Mouse (Mus musculus) left cerebral cortex, adult 8-10 months (tissue): ENCODE measurements around the gene Rfpl4b. TPM values are rescaled to one million over a fixed set of nuclear protein-coding genes. Genes with fewer than 3 reads are reported as not detected.
"Not testable (repeated sequence)": the region's sequence is repeated elsewhere in the genome, so short reads cannot be mapped to it uniquely, and the experiment has no call there.

Experiments used
- DNase-seq, 2 experiments: peaks; one replicate each; pipeline ENCODE4 v3.0.0; 2022; ENCODE audit warnings: low spot score in 2 of 2
- total RNA-seq, 4 experiments: library from RNA; stranded (reverse); gene quantifications; 2 replicates each; pipeline ENCODE4 v1.2.4; 2022

The Rfpl4b gene
- total RNA-seq, result not detected

DNA sequence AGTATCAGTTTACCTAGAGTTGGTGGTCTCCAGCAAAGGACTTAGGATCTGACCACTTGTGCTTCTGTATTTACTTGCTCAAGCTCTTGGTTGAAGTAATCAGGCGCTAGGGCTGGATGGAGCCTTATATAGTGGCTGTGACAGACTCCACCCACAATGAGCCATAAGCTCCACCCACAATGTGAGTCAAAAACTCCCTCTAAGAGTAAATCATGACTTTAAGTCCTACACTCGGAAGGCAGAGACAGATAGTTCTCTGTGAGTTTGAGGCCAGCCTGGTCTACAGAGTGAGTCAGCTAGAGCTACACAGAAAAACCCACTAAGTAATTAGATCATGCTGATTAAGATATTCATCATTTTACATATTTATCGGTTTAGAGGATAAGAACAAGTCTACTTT lies at the start of gene Rfpl4b:
Gene Rfpl4b (minus strand): TSS at position 101 of the 400 bp plus-strand sequence.
- DNase-seq, result no peak

DNA sequence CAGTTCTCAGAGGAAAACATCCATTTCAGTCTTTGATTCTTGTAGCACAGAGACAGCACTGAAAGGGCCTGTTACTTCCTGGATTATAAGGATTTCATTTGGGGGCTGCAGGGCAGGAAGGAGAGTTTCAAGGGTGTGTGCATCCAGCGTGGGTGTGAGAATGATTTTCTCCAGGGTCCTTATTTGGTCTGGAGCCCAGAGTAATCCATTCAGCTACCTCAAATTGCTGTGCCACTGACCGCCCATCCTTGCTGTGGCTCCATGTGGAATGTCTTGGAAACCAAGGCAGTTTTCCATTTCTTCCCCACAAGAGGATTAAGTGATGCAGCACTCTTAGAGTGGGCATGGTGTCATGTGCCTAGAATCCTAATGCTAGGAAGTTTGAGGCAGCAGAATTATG lies 33.6 kb upstream of the Rfpl4b start:
- no peak for DNase-seq

DNA sequence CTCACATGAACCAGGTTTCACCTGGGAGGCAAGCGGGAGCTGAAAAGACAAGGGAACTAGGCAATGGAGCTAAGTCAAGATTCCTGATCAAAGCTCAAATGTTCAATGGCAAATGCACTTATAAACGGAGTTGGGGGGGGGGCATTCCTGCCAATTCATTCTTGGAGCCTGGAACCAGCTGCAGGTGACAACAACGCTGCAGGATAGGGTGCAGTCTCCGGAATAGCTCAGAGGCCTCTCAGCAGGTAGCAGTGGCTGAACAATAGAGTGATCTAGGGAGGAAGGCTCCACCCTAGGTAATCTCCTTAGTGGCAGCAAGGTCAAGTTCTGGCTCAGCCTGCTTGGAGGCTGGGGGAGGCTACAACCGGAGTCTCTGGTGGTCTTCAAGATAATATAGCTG lies 28.4 kb upstream of the Rfpl4b start:
- not testable (repeated sequence) for DNase-seq

DNA sequence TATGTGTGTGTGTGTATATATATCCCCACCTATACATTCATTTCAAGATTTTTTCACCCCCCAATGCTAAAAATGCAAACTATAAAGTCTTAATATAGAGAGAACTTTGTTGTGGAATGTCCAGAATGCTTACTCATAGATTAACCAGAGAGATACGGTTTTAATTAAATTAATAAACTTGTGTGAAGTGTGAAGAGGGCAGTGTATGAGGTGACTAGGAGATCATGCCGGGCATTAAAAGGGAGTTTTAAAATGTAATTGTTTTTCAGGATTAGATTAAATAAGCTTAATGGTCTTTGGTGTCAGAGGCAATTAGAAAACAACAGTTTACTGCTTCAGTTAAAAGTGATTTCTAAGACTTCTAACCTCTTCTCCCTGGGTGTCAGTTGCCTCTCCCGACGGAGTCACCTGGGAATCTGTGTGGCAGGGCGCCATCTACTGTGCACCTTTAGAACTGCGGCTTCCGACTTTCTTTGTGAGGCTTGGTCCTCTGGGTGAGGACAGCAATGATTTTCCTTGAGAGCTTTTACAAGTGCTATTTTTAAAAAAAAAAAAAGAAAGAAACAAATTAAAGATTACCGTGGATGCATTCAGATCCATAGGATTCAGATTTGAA lies 27.4 kb upstream of the Rfpl4b start:
- peak; percentile 15 to 83 for DNase-seq

DNA sequence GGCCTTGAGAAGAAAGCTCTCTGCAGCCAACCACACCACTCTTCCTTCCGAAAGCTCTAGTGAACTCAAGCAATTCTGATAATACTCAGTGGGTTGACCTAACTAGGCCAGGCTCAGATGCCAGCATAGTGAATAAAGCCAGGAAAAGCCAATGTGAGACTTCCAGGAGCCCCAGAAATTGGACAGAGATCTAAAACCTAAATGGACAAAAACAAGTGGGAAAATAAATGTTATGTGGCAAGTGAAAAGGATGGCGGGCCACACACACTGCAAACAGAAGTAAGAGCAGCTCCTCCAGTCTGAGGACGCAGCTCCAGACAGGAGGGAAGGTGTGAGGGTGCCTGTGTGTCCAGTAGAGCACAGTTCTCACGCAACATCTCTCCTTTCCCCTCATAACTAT lies 26.7 kb upstream of the Rfpl4b start:
- no peak for DNase-seq

DNA sequence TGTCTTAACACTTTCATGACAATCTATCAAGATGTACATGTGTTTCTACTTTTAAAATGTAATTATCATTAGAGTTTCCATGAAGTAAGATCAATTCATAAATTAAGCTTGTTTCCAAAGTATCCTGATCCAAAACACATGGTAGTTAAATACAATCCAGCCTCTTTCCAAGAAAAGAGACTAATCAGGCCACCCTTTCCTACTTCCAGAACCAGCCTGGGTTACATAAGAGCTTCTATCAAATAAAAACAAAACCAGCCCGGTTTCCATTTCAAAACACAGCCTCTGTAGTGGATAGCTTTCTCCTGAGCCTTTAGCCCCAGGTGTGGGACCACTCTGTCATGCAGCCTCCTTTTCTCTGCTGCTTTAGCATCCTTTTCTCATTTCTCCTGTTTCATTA lies 2.2 kb upstream of the Rfpl4b start:
- no peak for DNase-seq

DNA sequence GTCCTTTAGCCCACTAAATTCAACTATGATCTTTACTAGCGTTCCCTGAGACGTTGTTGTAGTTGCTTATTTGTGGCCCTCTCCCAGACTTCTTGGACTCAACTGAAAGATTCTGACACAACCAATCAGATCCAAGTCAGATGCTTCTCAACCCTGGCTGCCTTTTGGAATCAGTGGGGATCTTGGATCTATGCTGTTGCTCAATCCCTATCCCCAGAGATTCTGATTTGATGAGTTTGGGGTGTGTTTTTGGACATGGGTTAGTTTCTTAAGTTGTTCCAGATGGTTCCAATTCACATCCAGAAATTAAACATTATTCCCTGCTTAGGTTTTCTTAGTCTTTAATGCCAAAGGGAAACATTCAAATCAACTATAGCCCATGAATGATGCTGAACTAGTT lies 15.5 kb downstream of the Rfpl4b start:
- DNase-seq, result no peak

DNA sequence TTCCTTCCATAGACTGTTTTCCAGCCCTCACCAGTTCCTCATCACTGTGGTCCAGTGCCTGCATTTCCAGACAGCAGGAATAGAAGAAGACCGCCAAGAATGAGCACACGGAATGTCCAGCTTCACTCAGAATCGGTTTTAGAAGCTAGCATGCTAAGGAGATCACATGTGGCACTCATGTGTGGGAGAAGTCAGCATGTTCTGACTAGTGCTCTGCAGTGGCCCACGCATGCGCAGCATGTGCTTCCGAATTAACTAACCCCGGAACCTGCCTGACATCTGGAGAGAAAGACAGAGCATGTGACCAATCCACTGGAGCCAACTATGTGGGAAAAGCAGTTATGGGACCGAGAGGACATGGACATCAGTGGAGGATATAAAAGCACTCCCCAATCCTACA lies 17.5 kb downstream of the Rfpl4b start:
- no peak for DNase-seq

DNA sequence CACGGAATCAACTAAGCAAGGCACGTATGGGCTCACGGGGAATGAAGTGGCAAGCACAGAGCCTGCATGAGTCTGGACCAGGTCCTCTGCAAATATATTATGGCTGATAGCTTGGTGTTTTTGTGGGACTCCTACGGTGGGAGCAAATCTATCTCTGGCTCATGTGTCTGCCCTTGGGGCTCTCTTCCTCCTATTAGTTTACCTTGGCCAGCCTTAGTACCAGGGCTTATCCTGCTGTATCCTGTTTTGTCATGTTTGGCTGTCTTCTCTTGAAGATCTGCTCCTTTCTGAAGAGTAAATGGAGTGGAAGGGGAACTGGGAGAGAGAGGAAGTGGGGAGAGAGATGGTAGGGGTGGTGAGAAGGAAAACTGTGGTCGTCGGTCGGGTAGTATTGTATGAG lies 18.3 kb downstream of the Rfpl4b start:
- no peak for DNase-seq

DNA sequence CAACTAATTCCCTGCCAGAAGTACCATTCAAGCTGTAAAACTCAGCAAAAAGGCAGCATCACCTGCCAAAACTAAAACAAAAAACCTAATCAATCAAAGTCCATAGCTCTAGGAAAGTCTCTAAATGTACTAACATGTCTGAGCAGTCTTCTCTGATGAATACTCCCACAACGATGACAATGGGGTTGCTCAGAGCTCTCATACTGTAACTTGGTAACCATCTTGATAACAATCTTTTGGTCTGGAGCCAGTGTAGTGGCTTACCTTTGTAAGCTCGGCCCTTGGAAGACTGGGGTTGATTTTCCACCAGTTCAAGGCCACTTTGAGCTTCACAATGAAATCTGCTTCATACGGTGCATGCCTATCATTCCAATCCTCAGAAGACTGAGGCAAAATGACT lies 33.0 kb downstream of the Rfpl4b start:
- no peak for DNase-seq

Other genes starting within 250 kb of the Rfpl4b start
- gene Lama4, start 143.7 kb upstream of the Rfpl4b start, total RNA-seq, result 10 to 100 TPM in 2 of 4 experiments, 1 to 10 TPM in 2; 9.5 to 16.4 (median 11.6) TPM